Mouse (Mus musculus) lung, postnatal 0 days (tissue): ENCODE measurements around the gene Cntnap2.

Source experiments
- CTCF ChIP-seq: IDR thresholded peaks from 2 replicates; pipeline ENCODE4 v1.5.1; 2016; ENCODE audit warnings: antibody characterized with exemption, mild to moderate bottlenecking
- EP300 ChIP-seq: IDR thresholded peaks from 2 replicates; pipeline ENCODE4 v1.6.1; 2016; ENCODE audit warnings: antibody characterized with exemption, mild to moderate bottlenecking, control low read depth

DNA sequence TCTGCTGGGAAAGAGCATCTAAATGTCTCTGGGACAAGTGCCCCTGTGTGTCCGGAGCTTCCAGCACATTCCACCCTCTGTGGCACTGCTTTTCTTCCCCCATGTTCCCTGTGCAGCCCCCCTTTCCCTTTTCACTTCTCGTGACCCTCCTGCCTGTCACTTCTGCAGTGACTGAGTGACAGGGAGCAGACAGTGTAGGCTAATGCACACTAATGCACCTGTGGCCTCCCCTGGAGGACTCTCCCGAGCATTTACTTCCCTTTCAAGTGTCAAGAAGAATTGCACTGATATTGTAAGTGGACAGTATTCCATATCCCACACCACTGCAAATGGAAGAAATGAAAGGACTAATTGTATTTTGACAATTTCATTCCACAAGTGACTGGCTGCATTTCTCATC lies 2208.1 kb downstream of the Cntnap2 start:
- TF ChIP-seq CTCF: no peak
- TF ChIP-seq EP300: no peak
